Mouse (Mus musculus) erythroblast, adult 5-6 weeks (primary cell): ENCODE results near the gene Tiam1. TPM values are rescaled to one million over a fixed set of nuclear protein-coding genes. Genes with fewer than 3 reads are reported as not detected.

Experiments
- ATAC-seq: replicated peaks from 2 replicates; pipeline ENCODE4 v1.8.0; 2016; ENCODE audit warnings: moderate number of reproducible peaks, mild to moderate bottlenecking, moderate TSS enrichment, inconsistent platforms; ENCODE audit not compliant: poor library complexity, low FRiP score, severe bottlenecking
- total RNA-seq, 2 experiments: library from RNA; stranded (forward) in 1 of 2; stranded (reverse) in 1 of 2; fragments of 150-400 nt in 1 of 2; fragments of 200-764, 138-1000 nt in 1 of 2; gene quantifications; 2 replicates each; pipeline versions ENCODE4 v1.2.3 to v1.2.4; 2015 to 2017; ENCODE audit warnings: low replicate concordance in 2 of 2

Gene Tiam1
- total RNA-seq (2015; ENCODE audit: low replicate concordance) (29.0 and 29.7 TPM in 2 replicates), total RNA-seq (2017; ENCODE audit: low replicate concordance) (14.4 and 15.7 TPM in 2 replicates)

DNA sequence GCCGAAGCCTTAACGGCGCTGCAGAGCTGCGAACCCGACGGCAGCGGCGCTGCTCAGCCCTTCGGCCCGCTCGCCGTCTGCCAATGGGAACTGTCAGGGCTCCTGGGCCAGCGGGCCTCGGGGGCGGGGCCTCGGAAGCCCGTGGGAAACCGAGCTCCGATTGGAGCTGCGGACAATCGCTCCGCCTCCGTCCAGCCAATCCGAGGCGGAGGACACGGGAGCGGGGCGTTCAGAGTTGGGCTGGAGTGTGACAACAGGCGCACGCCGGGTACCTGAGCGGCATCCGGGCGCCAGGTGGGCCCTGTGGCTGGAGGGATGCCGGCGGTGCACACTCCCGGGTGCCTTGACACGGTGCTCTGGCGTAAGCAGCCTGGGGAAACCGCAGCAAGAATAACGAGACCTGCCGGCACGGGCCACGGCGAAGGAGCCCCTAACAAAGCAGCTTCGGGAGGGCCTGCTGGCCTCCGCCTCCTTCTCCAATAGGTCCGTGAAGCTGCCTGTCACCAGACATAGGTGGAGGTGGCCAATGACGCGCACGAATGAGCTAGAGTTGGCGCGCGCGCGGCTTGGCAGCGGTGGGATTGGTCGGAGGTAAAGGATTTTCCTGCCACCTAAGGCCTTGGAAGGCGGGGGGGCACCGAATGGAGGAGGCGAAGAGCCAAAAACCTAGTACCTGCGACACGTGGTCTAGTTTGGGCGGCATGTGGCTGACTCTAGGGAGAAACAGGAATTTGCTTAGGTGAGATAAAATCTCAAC is at the start of gene Tiam1:
Gene Tiam1 (minus strand): TSS at position 10 of the 757 bp plus-strand sequence.
- peak; percentile 94 for ATAC-seq

DNA sequence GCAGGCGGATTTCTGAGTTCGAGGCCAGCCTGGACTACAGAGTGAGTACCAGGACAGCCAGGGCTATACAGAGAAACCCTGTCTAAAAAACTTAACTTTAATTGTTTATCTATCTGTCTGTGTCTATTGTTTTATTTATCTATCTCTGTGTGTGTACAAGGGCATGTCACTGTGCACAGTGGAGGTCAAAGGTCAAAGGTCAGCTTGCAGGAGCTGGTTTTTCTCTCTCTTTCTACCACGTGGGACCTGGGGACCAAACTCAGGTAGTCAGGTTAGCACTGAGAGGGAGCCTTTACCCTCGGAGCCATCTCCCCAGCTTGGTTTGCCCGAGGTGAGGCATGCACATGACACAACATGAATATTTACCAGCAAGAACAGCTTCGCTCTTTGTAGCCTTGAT is 47.7 kb upstream of the Tiam1 start:
- no peak for ATAC-seq

DNA sequence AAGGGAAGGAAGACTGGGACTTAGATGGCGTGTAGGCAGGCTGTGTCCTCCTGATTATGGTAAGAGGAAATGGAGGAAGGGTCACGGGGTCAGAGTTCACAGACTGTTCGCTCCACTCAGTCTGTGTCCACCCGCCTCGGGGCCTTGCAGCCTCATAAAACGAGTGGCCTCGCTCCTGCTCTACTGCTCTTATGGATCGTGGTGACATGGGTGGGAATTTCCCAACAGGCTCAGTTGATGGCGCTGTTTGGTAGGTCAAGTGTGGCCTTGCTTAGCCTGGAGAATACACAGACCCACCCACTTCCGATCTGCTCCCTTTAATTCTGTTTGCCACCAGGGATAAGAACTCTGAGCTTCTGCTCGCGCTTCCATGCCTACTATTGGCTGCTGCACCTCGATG is 43.9 kb upstream of the Tiam1 start:
- ATAC-seq, result peak; percentile 46; the same call in 1 of the 2 replicates

DNA sequence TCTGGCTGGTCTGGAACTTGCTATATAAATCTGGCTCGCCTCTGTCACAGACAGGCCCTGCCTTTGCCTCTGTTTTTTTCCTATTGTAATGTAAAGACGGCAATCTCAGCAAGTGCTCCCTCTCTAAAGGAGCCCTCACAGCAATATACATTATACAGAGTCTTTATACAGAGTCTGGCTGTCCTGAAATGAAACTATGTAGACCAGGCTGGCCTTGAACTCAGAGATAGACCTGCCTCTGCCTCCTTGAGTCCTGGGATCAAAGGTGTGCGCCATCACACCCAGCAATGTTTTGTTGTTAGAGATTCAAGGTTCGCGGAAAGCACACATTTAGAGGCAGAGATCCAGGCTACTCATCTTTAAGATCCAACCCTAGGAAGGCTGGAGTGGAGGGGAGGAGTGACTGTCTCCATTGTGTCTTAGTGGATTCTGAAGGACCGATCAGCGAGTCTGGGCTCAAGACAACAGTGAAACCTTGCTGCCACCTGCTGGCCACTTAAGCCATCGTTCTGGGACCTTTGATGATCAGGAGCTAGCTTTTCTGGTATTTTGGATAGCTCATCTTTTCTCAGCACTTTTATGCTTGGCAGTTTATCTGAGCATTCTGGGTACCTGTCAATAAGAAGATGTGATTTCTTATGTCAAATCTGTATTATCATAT is 42.5 kb upstream of the Tiam1 start:
- ATAC-seq, result peak; percentile 81

DNA sequence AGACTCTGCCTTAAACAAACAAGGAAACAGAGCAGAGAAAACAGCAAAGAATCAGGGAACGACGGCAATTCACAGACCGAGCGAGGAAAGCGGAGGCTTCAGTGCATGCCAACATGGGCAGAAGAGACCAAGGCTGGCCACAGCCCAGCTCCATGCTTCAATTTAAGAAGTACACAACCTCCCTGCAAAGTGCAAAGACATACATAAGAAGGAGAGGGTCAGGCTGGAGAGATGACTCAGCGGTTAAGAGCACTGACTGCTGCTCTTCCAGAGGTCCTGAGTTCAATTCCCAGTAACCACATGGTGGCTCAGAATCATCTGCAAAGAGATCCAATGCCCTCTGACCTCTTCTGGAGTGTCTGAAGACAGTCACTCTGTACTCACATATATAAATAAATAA is 40.6 kb upstream of the Tiam1 start:
- no peak for ATAC-seq

DNA sequence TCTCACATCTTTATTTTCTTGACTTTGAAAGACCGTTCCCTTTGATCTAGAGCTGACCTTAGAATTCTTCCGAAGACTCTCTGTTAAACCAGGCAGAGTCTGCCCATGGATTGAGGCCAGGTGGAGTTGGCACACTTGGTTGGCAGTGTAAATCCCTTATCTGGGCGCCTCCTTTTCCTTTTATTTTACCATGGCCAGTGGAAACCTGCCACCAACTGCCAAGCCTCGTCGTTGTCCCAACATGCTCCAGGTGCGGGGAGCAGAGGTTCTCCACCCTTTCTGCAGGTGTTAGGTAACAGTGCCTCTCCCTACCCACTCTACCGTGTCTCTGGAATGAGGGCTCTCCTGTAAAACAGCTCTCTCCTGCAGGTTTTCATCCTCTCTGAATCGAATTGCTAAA is 38.1 kb upstream of the Tiam1 start:
- ATAC-seq, result no peak

DNA sequence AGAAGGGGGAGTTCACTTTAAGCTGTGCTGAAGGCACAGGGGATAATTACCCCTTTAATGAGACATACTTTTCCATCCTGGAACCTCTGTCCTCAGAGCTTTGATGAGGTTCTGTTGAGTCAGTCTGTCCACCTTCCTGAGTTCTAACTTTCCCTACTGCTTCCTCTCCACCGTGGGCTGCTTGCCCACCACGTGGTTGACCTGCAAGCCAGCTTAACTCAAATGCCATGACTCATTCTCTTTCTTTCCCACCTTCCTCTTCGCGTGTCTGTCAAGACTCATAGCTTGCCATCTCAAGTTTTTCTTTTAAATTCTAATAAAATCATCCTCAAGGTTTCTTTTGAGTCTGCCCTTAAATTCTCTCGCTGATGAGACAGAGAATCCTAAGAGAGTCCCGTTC is 37.4 kb upstream of the Tiam1 start:
- ATAC-seq, result no peak

DNA sequence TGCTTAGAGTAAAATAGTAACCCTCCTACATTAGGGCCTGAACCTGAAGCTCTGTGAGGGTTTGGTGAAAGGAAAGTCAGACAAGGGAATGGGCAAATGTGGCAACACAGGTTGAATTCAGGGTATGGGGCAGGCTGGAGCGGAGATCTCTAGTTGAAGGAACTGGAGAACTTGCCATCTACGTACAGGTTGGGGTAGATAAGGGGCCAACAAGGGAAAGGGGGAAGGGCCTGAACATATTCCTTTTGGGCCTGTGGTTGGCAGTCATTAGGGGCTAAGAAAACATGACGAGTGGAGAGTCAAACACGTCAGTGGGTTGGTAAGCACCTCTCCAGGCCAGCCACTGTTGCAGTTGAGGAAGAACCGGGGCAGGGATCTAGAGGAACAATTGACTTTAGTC is 36.3 kb upstream of the Tiam1 start:
- ATAC-seq, result no peak

DNA sequence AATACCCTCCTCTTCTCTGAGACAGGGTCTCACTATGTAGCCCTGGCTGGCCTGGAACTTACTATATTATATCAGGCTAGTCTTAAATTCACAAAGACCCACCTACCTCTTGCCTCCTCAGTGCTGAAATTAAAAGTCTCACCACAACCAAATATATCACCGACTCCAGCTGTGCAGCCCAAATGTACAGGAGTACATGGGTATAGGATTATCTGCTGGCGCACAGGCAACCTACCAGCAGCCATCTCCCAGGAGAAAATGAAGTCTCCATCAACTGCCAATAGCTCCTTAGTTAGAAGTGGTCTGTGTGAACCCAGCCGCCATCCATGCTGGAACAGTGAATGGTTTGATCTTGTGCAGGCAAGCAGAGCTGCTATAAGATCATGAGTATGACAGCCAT is 34.8 kb upstream of the Tiam1 start:
- ATAC-seq, result no peak

DNA sequence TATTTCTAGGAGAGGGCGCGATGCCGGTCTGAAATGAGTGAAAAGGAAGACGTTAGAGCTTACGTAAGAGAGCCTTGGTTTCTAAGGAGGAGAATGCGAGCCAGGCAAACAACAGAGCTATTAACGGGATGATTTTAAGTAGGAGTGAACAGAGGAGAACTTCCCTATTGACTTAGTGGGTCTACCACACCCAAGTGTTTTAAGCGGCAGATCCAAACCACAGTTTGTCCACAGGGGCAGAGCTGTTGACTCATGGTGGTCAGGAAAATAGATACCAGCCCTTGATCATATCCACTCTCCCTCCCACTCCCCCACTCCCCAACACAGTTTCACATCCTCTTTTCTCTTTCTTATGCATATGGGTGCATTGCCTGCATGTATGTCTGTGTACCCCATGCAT is 33.9 kb upstream of the Tiam1 start:
- no peak for ATAC-seq

DNA sequence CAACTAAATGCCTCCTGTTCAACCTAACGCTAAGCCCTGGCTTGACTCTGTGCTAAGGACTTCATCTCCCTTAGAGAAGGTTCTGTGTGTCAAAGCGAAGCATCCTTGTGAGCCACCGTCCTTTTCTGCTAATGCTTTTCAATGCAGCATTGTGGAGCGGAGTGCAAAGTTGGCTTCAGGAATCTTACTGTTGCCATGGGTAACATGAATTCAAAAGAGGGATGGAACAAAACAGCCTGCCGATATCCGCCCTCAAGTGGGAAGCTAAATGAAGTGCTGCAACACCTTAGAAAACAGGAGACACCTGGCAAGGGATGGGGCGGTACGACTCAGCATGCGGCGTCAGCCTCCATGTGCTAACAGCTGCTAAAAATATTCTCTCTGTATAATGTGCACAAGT is 32.9 kb upstream of the Tiam1 start:
- ATAC-seq, result no peak

DNA sequence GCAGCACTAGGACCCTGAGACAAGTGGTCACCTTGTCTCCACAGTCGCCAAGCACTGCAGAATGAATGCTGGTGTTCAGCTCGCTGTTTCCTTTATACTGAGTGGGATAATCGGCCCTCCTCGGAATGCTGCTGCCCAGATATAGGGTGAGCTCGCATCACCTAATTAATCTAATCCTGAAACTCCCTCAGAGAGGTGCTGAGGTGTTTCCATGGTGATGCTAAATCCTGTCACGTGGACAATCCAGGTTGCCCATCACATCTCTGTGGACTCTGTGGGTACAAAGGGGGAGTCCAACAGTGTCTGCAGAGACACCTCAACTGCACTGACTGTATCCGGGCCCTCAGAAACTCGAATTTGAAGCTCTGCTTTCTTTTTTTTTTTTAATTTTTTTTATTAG is 27.8 kb upstream of the Tiam1 start:
- no peak for ATAC-seq

DNA sequence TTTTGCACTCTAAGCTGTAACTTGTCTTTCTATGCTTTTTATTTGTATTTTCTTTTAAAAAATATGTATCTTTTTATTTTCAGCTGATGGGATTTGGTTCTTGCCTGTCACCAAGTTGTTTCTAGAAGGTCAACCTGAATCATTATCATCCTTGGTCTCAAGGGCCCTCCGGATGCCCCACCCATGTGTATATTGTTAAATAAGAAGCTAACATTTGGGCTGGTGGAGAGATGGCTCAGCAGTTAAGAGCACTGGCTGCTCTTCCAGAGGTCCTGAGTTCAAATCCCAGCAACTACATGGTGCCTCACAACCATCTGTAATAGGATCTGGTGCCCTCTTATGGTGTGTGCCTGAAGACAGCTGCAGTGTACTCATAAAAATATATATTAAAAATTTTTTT is 27.1 kb upstream of the Tiam1 start:
- no peak for ATAC-seq

DNA sequence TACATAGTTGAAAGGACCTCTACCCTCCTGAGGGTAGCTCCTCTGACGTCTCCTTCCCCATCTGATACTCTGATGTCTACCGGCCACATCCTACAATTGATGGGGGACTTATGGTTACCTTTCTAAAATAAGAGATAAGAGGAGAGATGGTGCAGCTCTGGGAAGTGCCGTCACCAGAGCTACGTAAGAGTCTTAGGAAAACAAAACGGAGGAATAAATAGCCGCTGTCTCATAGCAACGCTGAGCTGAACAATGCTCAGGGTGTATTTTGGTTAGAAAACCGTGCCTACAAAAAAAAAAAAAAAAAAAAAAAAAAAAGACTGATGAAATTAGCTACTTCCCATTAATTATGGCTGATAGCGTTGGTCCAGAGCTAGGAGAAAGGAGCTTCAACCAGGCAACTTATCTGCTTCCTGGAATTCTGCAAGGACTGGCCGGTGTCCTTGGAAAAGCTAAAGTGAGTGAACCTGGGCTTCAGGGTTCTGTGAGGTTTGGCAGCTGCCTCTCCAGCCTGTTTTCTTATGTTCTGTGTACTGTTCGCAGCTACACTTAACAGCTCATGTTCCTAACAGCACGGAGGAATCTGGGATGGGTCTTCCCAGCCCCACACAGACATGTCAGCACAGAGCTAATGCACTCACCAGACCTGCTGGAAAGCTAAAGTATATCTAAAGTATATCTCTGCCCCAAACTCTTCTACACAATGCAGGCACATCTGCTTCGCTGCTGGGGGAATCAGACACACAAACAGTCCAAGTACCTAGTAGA is 26.5 kb upstream of the Tiam1 start:
- ATAC-seq, result no peak

DNA sequence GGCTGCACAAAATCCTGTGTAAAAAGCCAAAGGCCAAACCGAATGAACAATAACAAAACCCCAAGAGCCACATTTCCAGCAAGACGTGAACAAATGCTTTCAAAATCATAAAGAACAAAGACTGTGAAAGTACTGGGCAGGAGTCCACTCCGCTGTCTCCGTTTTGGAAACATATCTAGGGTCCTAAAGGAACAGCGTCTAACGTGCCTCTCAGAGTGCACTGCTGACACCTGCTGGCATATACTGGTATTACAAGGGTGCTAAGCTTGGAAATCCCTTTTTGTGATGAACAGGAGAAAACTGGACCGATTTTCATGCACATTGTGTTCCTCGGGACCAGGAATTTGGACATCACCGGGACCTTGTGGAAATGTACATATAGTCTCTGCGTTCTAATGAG is 24.1 kb upstream of the Tiam1 start:
- peak; percentile 73 for ATAC-seq

DNA sequence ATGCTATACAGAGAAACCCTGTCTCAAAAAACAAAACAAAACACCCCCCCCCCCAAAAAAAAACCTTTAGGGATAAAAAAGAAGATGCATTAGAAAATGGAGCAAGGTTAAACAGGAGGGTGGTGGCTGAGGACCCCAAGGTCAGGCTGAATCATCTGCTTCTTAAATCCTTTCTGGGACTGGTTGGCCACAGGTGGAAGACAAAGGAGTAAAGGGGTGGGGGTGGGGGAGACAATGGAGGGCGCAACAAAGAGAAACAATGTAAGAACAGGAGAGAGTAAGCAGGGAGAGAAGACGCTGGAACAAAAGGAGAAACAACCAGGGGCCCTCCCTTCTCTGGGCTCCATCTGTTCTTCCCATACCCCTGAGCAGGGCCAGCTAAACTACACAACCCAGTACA is 21.9 kb upstream of the Tiam1 start:
- no peak for ATAC-seq

DNA sequence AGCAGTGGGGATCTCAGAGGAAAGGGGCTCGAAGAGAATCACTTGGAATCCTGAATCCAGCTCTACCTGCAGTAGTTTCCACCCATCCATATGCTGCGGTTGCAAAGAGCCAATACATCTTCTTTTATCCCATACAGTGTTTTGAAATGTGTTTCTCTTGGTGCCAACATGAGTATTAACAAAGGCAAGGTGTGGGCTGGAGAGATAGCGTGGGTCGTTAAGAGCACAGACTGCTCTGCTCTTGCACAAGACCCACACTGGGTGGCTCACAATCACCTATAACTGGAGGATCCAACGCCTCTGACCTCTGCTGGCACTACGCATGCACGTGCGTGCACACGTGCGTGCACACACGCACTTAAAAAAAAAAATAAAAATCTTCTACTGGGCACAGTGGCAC is 21.4 kb upstream of the Tiam1 start:
- ATAC-seq, result no peak

DNA sequence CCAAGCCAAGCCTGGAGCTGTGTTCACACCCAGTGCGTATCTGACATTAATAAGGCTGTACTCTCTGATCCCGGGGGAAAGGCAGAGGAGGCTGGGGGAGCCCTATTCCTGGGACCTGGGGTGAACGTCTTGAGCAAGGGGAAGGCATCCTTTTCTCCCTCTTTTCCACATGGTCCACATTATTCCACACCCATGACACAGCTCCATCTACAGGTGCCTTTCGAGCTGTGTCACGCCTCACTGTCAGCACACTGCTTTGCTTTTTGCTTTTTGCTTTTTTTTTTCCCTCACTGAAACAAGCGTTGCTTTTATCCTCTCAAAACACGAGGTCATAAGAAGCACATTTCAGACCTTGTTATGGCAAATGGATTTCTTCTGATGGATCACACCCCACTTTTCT is 11.5 kb upstream of the Tiam1 start:
- no peak for ATAC-seq

DNA sequence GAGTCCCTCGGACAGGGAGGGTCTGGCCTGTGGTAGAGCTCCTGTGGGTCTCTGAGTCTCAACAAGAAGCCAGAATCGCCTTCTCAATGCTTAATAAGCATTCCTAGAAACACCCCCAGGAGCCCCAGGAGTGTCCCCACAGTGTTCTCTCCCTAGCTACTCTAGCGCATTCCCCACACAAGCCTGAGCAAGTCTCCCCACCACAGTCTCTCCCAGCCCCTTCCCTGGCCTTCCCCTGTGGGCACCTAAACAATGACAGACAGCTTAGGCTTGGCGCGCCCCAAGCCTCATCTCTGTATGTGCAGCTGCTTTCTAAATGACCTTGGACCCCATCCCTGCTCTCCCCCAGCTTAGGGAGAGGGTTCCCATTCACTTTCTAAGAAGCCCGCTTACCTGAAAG is 7.3 kb upstream of the Tiam1 start:
- ATAC-seq, result no peak

DNA sequence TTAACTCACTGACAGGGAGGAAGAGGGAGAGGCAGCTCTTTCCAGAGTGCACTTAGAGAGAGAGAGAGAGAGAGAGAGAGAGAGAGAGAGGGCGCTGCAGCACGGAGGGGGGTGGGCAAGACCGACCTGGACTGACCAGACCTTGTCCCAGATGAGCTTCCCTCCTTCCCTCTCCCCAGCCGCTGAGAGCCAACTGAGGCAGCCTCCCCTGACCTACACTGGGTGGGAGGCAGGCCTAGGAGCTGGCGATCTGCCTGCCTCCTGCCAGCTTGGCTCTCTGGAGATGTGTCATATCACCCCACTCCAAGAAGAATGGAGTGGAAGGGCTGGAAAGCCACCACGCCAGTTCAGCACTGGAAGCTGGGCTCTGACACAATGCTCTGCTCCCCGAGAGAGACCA is 6.6 kb upstream of the Tiam1 start:
- no peak for ATAC-seq

DNA sequence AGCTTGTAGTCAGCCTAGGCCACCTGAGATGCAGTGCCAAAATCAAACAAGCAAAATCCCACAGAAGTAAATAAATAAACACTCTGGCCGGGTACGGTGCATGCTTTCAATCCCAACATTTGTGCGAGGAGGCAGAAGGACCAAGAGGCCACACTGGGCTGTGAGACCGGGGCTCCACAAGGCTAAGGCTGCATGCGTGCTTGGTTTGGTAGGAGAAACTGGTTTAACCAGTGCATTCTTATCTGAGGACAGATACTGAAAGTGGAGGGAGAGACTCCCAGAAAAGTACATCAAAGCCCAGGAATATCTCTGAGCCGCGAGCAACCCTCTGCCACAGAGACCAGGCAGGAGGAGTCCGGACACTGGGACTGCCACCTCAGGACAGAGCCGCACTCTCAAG is 5.8 kb upstream of the Tiam1 start:
- no peak for ATAC-seq
